Mouse (Mus musculus): ENCODE results near the gene Slc22a19. TPM values are rescaled to one million over a fixed set of nuclear protein-coding genes. Genes with fewer than 3 reads are reported as not detected.

The Slc22a19 gene
- not detected for polyA plus RNA-seq (2014; fragmentation: Illumina TruSeq; extraction: RNeasy Lipid Tissue Mini Kit (QIAGEN cat#74804); ENCODE audit: low read depth, low replicate concordance)

DNA sequence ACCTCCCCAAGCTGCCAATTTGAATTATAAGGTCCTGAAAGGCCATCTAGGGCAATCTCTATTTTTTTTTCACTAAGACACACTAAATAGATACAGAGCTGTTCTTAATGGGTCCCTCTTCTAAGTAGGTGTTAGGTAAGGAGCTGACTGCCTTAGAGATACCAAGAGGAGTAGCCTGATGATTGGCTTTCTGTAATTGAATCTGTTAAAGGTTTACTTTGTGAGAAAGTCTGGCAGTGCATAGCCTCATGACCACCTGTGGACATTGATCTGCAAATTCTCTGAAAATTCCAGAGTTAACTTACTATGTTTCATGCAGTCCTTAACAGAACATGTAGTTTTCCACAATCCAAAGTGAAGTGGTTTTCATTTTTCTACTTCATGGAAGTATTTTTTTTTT lies at the start of gene Slc22a19:
Gene Slc22a19, minus strand, starts transcription at position 163 of the 400 bp plus-strand sequence.

Other genes starting within 250 kb of the Slc22a19 start
- 222 TPM for gene Rtn3, start 228.0 kb downstream of the Slc22a19 start, polyA plus RNA-seq (2014; fragmentation: Illumina TruSeq; extraction: RNeasy Lipid Tissue Mini Kit (QIAGEN cat#74804); ENCODE audit: low read depth, low replicate concordance)
- 61.4 TPM for gene Atl3, start 217.3 kb downstream of the Slc22a19 start, polyA plus RNA-seq (2014; fragmentation: Illumina TruSeq; extraction: RNeasy Lipid Tissue Mini Kit (QIAGEN cat#74804); ENCODE audit: low read depth, low replicate concordance)
- 187 TPM for gene Pla2g16, start 153.9 kb downstream of the Slc22a19 start, polyA plus RNA-seq (2014; fragmentation: Illumina TruSeq; extraction: RNeasy Lipid Tissue Mini Kit (QIAGEN cat#74804); ENCODE audit: low read depth, low replicate concordance)
- 105 TPM for gene Lgals12, start 104.1 kb downstream of the Slc22a19 start, polyA plus RNA-seq (2014; fragmentation: Illumina TruSeq; extraction: RNeasy Lipid Tissue Mini Kit (QIAGEN cat#74804); ENCODE audit: low read depth, low replicate concordance)
- gene Hrasls5, start 98.8 kb downstream of the Slc22a19 start, polyA plus RNA-seq (2014; fragmentation: Illumina TruSeq; extraction: RNeasy Lipid Tissue Mini Kit (QIAGEN cat#74804); ENCODE audit: low read depth, low replicate concordance): 28.9 TPM
- gene Slc22a26, start 91.4 kb upstream of the Slc22a19 start, polyA plus RNA-seq (2014; fragmentation: Illumina TruSeq; extraction: RNeasy Lipid Tissue Mini Kit (QIAGEN cat#74804); ENCODE audit: low read depth, low replicate concordance): not detected